Mouse (Mus musculus): ENCODE data around the gene Mapkap1. TPM values are rescaled to one million over a fixed set of nuclear protein-coding genes. Genes with fewer than 3 reads are reported as not detected.
"Not testable (repeated sequence)": the region's sequence is repeated elsewhere in the genome, so short reads cannot be mapped to it uniquely, and the experiment has no call there.

Gene Mapkap1
- total RNA-seq, 2 experiments from 2014 or later, result 66.4 to 75.9 TPM

- DNase-seq (ENCODE audit: extremely low spot score in 1 of 2, low spot score in 2 of 2), result no peak
- intact Hi-C loops (cut with DNase I), result no loop called here
Observed at GRCm38 (mm10) chr2:34425573-34426223, 19.1 kb downstream of the Mapkap1 start.

DNA sequence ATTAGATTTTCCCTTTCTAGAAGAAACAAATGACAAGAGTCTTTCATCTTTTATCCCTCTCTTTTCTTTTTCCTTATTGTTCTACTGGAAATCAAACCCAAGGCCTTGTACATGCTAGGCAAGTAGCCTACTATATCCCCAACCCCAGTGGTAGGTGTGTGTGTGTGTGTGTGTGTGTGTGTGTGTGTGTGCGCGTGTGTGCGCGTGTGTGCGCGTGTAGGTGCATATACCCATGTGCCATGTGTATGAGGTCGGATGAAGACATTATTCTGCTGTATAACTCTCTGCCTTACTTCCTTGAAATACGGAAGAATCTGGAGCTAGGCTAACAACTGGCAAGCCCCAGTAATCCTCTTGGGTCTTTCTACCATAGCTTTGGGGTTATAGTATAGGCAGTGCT, 24.1 kb downstream of the Mapkap1 start:
- intact Hi-C loops (cut with DNase I), result no loop called here
- no peak for DNase-seq (ENCODE audit: extremely low spot score in 1 of 2, low spot score in 2 of 2)

DNA sequence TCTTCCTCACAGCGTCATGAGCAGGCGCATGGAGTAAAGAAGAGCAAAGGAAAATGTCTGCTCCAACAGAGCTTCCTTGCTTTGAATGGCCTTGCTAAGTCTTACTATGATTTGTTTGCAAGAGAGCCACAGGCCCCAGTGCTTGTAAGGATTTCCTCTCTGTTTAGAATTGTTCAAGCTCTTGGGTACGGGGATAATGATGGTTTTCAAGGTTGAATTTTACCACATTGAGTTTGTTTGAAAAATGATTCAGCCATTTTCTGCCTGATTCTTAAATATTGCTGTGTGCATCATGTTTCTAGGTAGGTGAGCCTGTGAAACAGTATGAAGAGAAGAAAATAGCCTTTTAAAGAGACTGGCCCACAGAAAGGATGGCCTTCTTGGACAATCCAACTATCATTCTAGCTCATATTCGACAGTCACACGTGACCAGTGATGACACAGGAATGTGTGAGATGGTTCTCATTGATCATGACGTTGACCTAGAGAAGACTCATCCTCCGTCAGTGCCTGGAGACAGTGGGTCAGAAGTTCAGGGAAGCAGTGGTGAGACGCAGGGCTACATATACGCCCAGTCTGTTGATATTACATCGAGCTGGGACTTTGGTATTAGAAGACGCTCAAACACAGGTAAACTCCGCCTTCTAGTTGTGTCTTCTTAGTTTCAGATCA, 25.3 kb downstream of the Mapkap1 start:
- intact Hi-C loops (cut with DNase I), result no loop called here
- no peak for DNase-seq (ENCODE audit: extremely low spot score in 1 of 2, low spot score in 2 of 2)

GRCm38 (mm10) chr2:34432887-34433286, 26.3 kb downstream of the Mapkap1 start:
- intact Hi-C loops (cut with DNase I); DNase-seq (ENCODE audit: extremely low spot score in 1 of 2, low spot score in 2 of 2): not testable (repeated sequence)

DNA sequence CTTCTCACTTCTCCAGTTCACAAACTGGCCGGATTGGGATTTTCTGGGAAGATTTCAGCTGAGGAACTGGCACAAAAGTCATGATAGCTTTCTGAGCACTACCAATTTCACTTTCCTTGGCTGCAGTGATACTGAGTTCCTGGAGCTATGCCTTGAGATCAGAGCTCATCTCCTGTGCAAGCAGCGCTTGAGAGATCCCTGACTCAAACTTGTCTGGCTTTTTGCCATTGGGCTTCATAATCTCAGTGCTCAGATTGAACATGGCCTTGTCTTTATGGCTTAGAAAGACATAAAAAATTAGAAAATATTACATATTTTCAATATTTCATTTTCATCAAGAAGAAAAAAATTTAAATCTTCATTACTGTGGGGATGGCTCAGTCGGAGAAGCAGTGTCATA, 29.8 kb downstream of the Mapkap1 start:
- no peak for DNase-seq (ENCODE audit: extremely low spot score in 1 of 2, low spot score in 2 of 2)
- intact Hi-C loops (cut with DNase I), result no loop called here

- intact Hi-C loops (cut with DNase I), result no loop called here
Observed at GRCm38 (mm10) chr2:34448756-34449155, 42.2 kb downstream of the Mapkap1 start.

DNA sequence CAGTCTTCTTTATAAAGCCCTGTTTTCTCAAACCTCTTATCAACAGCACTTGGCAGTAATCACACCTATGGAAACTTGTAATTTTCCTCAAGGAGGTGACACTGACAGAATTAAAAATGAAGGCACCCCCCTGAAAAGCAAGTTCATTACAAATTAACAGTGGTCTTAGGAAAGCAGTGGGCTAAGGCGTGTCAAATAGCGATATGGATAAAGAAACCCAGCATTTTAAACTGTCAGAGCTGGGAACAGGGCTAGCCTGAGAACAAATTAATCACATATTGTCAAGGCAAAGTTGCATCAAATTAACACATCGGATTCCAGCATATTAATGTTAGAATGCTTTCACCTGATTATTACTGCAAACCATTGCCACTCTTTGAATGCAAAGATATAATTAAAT, 55.9 kb downstream of the Mapkap1 start:
- no peak for DNase-seq (ENCODE audit: extremely low spot score in 1 of 2, low spot score in 2 of 2)
- intact Hi-C loops (cut with DNase I), result no loop called here

More at GRCm38 (mm10) chr2:34448756-34449155, 42.2 kb downstream of the Mapkap1 start:
- DNase-seq (ENCODE audit: extremely low spot score in 1 of 2, low spot score in 2 of 2), result no peak

DNA sequence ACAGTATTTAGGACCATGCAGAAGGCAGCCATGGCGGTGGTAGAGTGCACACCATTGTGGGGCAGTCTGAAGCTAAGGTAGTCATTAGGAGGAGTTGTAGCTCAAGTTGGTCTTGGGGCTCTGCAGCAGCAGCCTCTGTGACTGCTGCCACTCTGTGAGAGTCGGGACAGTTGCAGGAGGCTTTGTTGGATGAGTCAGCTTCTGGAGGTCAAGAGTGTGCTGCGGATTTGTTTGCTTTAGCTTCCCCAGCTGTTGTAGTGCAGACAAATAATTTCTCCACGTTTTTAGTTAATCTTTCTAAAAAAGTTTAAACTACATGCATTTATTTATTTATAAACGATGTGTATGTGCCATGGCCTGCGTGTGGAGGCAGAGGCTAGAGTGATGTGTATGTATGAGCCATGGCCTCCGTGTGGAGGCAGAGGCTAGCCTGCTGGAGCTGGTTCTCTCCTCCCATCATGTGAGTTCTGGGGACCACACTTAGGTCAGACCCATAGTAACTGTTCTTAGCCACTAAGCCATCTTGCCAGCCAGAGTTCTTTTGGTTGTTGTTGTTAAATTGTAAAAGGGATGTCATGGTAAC, 62.1 kb downstream of the Mapkap1 start:
- intact Hi-C loops (cut with DNase I), result no loop called here
- no peak for DNase-seq (ENCODE audit: extremely low spot score in 1 of 2, low spot score in 2 of 2)

DNA sequence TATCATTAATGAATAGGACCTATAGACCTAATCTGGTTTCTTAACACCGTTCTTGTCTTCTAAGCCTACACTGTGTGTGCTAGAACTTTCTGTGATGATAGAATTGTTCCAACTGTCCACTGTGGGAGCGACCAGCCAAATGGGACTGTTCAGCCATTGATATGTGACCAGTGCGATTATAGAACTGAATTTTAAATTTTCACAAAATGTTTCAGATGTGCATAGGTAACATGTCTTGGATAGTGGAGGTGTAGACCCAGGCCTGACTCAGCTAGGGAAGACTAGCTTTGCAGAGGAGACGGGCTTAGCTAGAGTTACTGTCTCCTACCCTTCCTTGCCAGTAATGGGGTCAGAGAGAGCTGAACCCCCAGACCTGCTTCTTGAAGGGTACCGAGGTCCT, 62.8 kb downstream of the Mapkap1 start:
- intact Hi-C loops (cut with DNase I), result no loop called here
- DNase-seq (ENCODE audit: extremely low spot score in 1 of 2, low spot score in 2 of 2), result no peak

DNA sequence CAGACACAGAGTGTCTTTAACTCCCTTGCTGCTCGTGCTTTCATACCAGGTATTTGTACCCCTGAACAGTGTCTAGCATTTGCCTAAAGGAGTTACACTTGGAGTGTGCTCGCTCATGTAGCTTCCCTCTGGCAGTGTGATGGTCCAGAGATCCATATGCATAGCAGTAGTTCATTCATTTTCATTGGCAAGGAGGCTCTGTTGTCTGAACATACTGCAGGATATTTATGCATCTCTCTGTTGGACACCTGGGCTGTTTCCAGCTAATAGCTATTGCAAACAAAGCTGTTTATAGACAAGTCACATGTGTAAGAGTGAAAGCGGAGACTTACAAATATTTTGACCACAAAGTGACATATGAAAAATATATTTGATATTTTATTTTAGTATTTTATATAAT, 67.2 kb downstream of the Mapkap1 start:
- intact Hi-C loops (cut with DNase I), result no loop called here

GRCm38 (mm10) chr2:34481401-34481800, 74.8 kb downstream of the Mapkap1 start:
- intact Hi-C loops (cut with DNase I), result no loop called here
- no peak for DNase-seq (ENCODE audit: extremely low spot score in 1 of 2, low spot score in 2 of 2)

More for the DNA sequence above, 67.2 kb downstream of the Mapkap1 start:
- no peak for DNase-seq (ENCODE audit: extremely low spot score in 1 of 2, low spot score in 2 of 2)

DNA sequence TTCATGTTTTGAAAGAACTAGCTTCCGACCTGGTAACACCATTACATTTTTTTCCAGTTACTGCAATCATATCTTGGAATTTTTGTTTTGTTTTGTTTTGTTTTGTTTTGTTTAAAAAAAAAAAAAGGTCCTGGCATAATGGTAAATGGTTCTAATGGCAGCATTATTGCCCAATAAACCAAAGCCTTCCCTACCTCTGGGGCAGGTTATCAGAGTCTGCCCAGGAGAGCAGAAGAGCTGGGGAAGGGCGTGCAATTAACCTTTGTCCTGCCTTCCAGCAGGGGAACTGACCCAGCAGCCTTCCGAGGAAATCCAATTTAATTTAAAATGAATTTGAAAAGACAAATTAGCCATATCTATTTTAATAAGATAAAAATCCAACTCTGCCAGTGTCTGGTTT, 75.5 kb downstream of the Mapkap1 start:
- DNase-seq (ENCODE audit: extremely low spot score in 1 of 2, low spot score in 2 of 2), result no peak
- intact Hi-C loops (cut with DNase I), result no loop called here

GRCm38 (mm10) chr2:34482531-34482930, 76.0 kb downstream of the Mapkap1 start:
- intact Hi-C loops (cut with DNase I), result no loop called here
- DNase-seq (ENCODE audit: extremely low spot score in 1 of 2, low spot score in 2 of 2), result no peak

DNA sequence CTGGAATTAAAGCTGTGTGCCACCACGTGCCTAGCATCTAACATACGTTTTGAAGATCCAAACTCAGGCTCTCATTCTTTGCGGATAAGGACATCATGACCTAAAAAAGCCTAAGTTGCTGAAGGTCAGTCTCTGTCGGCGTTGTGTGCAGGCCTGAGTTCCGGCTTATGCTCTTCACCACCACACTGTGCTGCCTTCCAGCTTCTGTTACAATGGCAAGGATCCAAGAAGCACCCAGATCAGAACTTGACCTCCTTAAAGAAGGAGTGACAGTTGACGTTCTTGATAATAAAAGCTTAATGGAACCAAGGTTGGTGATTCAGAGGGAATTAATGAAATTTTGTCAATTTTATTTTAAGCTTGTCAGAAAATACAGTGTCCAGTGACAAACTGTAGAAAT, 80.7 kb downstream of the Mapkap1 start:
- no peak for DNase-seq (ENCODE audit: extremely low spot score in 1 of 2, low spot score in 2 of 2)
- intact Hi-C loops (cut with DNase I), result no loop called here

DNA sequence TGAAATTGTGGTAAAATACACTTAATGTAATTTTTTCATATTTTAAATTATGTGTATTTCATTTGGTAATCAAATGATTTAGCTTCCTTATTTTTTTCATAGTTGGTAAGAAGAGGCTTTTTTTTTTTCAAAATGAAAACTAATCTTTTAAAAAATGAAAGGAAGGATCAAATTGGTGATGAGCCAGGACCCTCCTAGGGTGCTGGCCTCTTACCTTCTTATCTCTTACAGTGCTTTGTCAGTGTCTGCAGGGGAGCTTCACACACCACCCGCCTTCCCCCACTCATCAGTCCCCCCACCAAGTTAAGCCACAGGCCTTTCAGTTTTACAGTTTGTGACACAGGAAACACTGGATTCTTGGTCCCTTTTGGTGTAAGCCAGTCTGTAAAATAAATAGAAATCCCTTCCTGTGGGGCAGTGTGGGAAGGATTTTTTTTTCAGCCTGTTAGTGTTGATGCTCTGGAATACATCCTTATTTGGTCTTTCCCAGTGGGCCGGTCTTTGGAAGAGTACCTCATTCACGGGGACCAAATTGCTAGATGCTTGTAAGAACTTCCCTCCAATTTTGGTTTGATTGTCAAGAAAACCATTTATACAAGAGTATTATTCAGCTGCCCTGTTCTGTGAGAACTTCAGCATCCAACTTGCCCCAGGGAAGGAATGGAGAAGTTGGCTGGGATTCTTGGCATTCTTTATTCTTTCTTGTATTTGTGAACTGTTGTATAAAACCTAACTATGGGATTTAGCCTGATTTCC, 97.6 kb downstream of the Mapkap1 start:
- DNase-seq (ENCODE audit: extremely low spot score in 1 of 2, low spot score in 2 of 2), result no peak
- intact Hi-C loops (cut with DNase I), result no loop called here

DNA sequence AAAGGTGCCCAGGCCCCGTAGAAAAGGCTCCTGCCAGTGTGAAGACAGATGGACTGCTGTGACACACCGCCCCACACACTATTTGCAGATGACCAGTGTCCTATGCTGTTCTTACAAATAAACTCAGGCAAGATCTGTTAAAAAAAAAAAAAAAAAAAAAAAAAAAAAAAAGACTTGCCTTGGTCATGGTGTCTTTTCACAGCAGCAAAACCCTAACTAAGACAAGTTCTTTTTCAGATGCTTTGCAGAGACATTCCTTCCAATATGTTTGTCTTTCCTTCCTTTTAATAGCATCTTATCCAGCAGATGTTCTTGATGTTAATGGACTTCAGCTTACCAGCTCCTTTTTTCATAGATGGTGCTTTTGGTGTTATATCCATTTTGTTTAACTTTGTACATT, 99.6 kb downstream of the Mapkap1 start:
- intact Hi-C loops (cut with DNase I); DNase-seq (ENCODE audit: extremely low spot score in 1 of 2, low spot score in 2 of 2): not testable (repeated sequence)

GRCm38 (mm10) chr2:34509856-34510255, 103.3 kb downstream of the Mapkap1 start:
- no peak for DNase-seq (ENCODE audit: extremely low spot score in 1 of 2, low spot score in 2 of 2)
- intact Hi-C loops (cut with DNase I), result loop anchor here (10.0 kb wide), 1 partner anchor 535 kb away; no protein-coding TSS in a partner anchor

- intact Hi-C loops (cut with DNase I), result loop anchor here (10.0 kb wide), 1 partner anchor 540 kb away; no protein-coding TSS in a partner anchor
- no peak for DNase-seq (ENCODE audit: extremely low spot score in 1 of 2, low spot score in 2 of 2)
Observed at GRCm38 (mm10) chr2:34515263-34515662, 108.7 kb downstream of the Mapkap1 start.

- intact Hi-C loops (cut with DNase I), result loop anchor here (10.0 kb wide), 1 partner anchor 543 kb away; no protein-coding TSS in a partner anchor
- no peak for DNase-seq (ENCODE audit: extremely low spot score in 1 of 2, low spot score in 2 of 2)
Observed at GRCm38 (mm10) chr2:34518083-34518482, 111.5 kb downstream of the Mapkap1 start.

Data from left cerebral cortex, postnatal 10 days (tissue).